Mouse (Mus musculus): ENCODE results near the gene Cacna1h. TPM values are rescaled to one million over a fixed set of nuclear protein-coding genes. Genes with fewer than 3 reads are reported as not detected.

Gene Cacna1h
- polyA plus RNA-seq, 1 experiment = 78.4 TPM

DNA sequence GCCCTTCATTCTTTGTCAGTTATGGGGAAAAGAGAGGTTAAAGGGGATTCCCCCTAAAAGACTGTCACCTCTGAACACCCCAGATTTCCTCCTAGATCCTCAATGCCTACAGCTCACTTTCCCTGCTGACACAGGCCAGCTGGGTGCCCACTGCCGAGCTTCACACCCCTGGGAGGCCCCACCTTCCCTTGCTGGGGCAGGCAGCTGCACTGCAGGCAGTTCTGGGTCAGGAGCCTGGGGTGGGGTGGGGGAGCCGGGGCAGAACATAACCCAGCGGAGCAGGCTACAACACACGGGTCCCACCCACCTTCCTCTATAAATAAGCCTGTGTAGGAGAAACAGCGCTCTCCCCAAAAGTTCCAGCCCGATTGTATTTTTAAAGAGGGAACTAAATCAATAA is 3.7 kb downstream of the Cacna1h start:
- no peak overlapping the region for H3K27ac ChIP-seq (ENCODE audit: control insufficient read depth, insufficient read depth, low read depth, low read length)
- peaks cover 19% of the 10 kb centered on the region for H3K4me1 ChIP-seq (ENCODE audit: control insufficient read depth, insufficient read depth, low read length)
- H3K27me3 ChIP-seq (ENCODE audit: control insufficient read depth, insufficient read depth, low read length) = no peaks in the 10 kb centered on the region
- H3K4me3 ChIP-seq (ENCODE audit: control insufficient read depth, low read depth, low read length) = no peak overlapping the region
- no peaks in the 10 kb centered on the region for H3K36me3 ChIP-seq (ENCODE audit: control insufficient read depth, insufficient read depth, low read length)
- TF ChIP-seq CTCF (IDR thresholded peaks at IDR 0.05; ENCODE audit: control insufficient read depth, insufficient read depth, insufficient replicate concordance, low read depth, low read length) (no peak), POLR2A (IDR thresholded peaks at IDR 0.05; ENCODE audit: control insufficient read depth, low read depth, low read length) (no peak)

- no peaks in the 10 kb centered on the region for H3K27me3 ChIP-seq (ENCODE audit: control insufficient read depth, insufficient read depth, low read length)
- H3K4me1 ChIP-seq (ENCODE audit: control insufficient read depth, insufficient read depth, low read length) = peaks cover 13% of the 10 kb centered on the region
- no peak for TF ChIP-seq POLR2A (IDR thresholded peaks at IDR 0.05; ENCODE audit: control insufficient read depth, low read depth, low read length)
- no peak for TF ChIP-seq CTCF (IDR thresholded peaks at IDR 0.05; ENCODE audit: control insufficient read depth, insufficient read depth, insufficient replicate concordance, low read depth, low read length)
- H3K4me3 ChIP-seq (ENCODE audit: control insufficient read depth, low read depth, low read length) = no peak overlapping the region
- H3K36me3 ChIP-seq (ENCODE audit: control insufficient read depth, insufficient read depth, low read length) = no peaks in the 10 kb centered on the region
- H3K27ac ChIP-seq (ENCODE audit: control insufficient read depth, insufficient read depth, low read depth, low read length) = no peak overlapping the region
These were observed 4.3 kb downstream of the Cacna1h start for GRCm38 (mm10) chr17:25429240-25429639.

DNA sequence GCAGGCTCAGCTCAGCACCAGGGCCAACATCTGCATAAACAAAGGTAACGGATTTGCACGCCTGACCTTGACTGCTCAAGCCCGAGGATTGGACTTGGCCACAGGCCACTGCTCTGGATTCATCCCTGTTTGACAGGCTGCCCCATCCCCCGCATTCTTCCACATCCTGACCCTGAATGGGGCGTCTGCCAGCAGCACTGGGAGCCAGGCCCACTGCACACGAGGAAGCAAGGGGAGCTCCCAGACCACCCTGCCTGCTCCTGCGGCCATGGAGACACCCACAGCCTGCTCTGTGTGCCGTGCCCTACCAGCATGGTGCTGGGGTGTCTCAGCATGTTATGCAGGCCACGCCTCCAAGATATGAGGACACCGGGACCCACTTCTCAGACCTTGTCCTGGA is 6.1 kb downstream of the Cacna1h start:
- Histone ChIP-seq H3K27ac (ENCODE audit: control insufficient read depth, insufficient read depth, low read depth, low read length) (no peak overlapping the region), H3K36me3 (ENCODE audit: control insufficient read depth, insufficient read depth, low read length) (no peaks in the 10 kb centered on the region), H3K27me3 (ENCODE audit: control insufficient read depth, insufficient read depth, low read length) (no peaks in the 10 kb centered on the region), H3K4me3 (ENCODE audit: control insufficient read depth, low read depth, low read length) (no peak overlapping the region), H3K4me1 (ENCODE audit: control insufficient read depth, insufficient read depth, low read length) (peaks cover 7% of the 10 kb centered on the region)
- no peak for TF ChIP-seq POLR2A (IDR thresholded peaks at IDR 0.05; ENCODE audit: control insufficient read depth, low read depth, low read length)

GRCm38 (mm10) chr17:25425996-25426395 is 7.6 kb downstream of the Cacna1h start:
- Histone ChIP-seq H3K4me1 (ENCODE audit: control insufficient read depth, insufficient read depth, low read length) (no peaks in the 10 kb centered on the region; the same call in 1 of the 2 replicates), H3K27ac (ENCODE audit: control insufficient read depth, insufficient read depth, low read depth, low read length) (no peak overlapping the region), H3K36me3 (ENCODE audit: control insufficient read depth, insufficient read depth, low read length) (no peaks in the 10 kb centered on the region), H3K4me3 (ENCODE audit: control insufficient read depth, low read depth, low read length) (no peak overlapping the region), H3K27me3 (ENCODE audit: control insufficient read depth, insufficient read depth, low read length) (no peaks in the 10 kb centered on the region)
- TF ChIP-seq CTCF (IDR thresholded peaks at IDR 0.05; ENCODE audit: control insufficient read depth, insufficient read depth, insufficient replicate concordance, low read depth, low read length) (no peak), POLR2A (IDR thresholded peaks at IDR 0.05; ENCODE audit: control insufficient read depth, low read depth, low read length) (no peak)

DNA sequence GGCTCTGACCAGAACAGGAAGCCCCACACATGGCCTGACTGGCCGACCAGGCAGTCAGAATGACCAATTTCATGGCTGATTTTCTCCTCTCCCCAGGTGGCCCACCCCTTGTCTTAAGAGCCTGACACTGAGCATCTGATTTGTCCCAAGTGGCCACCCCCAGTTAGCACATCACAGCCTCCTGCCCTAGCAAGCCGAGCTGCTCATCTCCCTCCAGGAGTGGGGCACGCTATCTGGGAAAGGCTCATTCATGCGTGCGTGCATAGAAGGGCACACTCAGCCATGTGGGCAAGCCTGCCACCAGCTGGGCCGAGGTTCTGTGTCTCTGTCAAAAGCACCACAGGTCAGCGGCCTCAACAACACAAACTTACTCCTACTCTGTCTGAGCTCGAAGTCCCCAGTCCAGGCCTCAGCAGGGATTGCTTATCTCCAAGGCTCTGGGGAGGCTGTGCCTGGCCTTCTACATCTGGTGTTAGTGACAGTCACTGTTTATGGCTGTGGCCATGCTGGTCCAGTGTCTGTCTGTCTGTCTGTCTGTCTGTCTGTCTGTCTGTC is 9.0 kb downstream of the Cacna1h start:
- no peak for TF ChIP-seq POLR2A (IDR thresholded peaks at IDR 0.05; ENCODE audit: control insufficient read depth, low read depth, low read length)
- no peak for TF ChIP-seq CTCF (IDR thresholded peaks at IDR 0.05; ENCODE audit: control insufficient read depth, insufficient read depth, insufficient replicate concordance, low read depth, low read length)
- Histone ChIP-seq H3K36me3 (ENCODE audit: control insufficient read depth, insufficient read depth, low read length) (no peaks in the 10 kb centered on the region), H3K4me3 (ENCODE audit: control insufficient read depth, low read depth, low read length) (no peak overlapping the region), H3K27ac (ENCODE audit: control insufficient read depth, insufficient read depth, low read depth, low read length) (no peak overlapping the region), H3K4me1 (ENCODE audit: control insufficient read depth, insufficient read depth, low read length) (no peaks in the 10 kb centered on the region; the same call in 1 of the 2 replicates), H3K27me3 (ENCODE audit: control insufficient read depth, insufficient read depth, low read length) (no peaks in the 10 kb centered on the region)

DNA sequence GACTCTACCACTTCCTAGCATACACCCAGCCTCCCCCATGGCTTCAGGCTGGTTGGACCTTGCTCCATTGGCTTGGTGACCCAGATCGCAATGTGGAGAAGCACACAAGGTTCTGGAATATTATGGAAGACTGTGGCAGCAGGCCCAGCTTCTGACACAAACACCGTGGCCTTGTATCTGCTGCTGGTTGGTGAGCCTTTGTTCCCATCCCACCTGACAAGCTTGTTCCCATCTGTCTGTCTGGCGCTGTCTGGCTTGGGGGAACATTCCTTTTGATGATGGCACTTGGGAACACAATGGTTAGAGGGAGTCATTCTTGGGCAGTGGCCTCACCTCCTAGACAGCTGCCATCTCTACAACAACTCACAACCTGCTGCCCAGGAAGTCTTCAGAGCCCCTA is 12.6 kb downstream of the Cacna1h start:
- Histone ChIP-seq H3K27me3 (ENCODE audit: control insufficient read depth, insufficient read depth, low read length) (no peaks in the 10 kb centered on the region), H3K4me3 (ENCODE audit: control insufficient read depth, low read depth, low read length) (no peak overlapping the region), H3K4me1 (ENCODE audit: control insufficient read depth, insufficient read depth, low read length) (peaks cover 9% of the 10 kb centered on the region), H3K27ac (ENCODE audit: control insufficient read depth, insufficient read depth, low read depth, low read length) (no peak overlapping the region), H3K36me3 (ENCODE audit: control insufficient read depth, insufficient read depth, low read length) (no peaks in the 10 kb centered on the region)
- TF ChIP-seq POLR2A (IDR thresholded peaks at IDR 0.05; ENCODE audit: control insufficient read depth, low read depth, low read length) (no peak), CTCF (IDR thresholded peaks at IDR 0.05; ENCODE audit: control insufficient read depth, insufficient read depth, insufficient replicate concordance, low read depth, low read length) (no peak)

DNA sequence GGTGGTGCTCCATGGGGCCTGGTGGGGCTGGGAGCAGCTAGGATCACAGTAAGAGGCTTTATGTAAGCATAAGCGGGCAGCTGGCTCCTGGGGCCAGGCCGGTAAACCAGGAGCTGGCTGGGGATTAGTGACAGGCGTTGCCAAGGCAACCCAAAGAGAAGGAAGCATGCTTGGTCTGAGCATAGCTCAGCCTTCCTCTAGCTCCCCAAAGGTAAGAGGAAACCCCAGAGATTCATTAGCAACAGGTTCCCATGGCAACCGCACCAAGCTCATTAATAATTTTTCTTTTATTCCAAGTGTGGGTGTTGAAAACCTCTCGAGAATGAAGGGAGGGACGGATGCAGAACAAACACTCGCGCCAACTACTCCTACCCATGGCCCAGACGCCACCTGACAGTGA is 14.7 kb downstream of the Cacna1h start:
- Histone ChIP-seq H3K27me3 (ENCODE audit: control insufficient read depth, insufficient read depth, low read length) (no peaks in the 10 kb centered on the region), H3K36me3 (ENCODE audit: control insufficient read depth, insufficient read depth, low read length) (no peaks in the 10 kb centered on the region), H3K27ac (ENCODE audit: control insufficient read depth, insufficient read depth, low read depth, low read length) (no peak overlapping the region), H3K4me1 (ENCODE audit: control insufficient read depth, insufficient read depth, low read length) (peaks cover 9% of the 10 kb centered on the region), H3K4me3 (ENCODE audit: control insufficient read depth, low read depth, low read length) (no peak overlapping the region)
- TF ChIP-seq POLR2A (IDR thresholded peaks at IDR 0.05; ENCODE audit: control insufficient read depth, low read depth, low read length) (no peak), CTCF (IDR thresholded peaks at IDR 0.05; ENCODE audit: control insufficient read depth, insufficient read depth, insufficient replicate concordance, low read depth, low read length) (no peak)

DNA sequence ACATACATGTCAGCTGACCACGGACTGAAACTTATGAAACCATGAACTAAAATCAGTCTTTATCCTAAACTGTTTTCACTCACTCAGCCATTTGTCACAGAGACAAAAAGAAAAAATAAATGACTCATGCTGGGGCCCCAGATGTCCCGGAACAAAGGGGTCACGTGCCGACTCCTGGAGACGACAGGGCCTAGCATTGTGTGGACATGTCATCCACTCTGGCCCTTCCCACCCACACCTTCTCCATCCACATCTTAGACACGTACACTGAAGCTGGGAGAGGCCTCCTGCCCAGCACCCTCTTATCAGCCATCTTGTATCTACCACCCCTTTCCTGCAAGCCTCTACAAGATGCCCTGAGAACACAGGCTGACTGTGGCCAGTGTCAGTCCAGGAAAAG is 15.6 kb downstream of the Cacna1h start:
- TF ChIP-seq CTCF (IDR thresholded peaks at IDR 0.05; ENCODE audit: control insufficient read depth, insufficient read depth, insufficient replicate concordance, low read depth, low read length) (no peak), POLR2A (IDR thresholded peaks at IDR 0.05; ENCODE audit: control insufficient read depth, low read depth, low read length) (no peak)
- Histone ChIP-seq H3K27me3 (ENCODE audit: control insufficient read depth, insufficient read depth, low read length) (no peaks in the 10 kb centered on the region), H3K4me1 (ENCODE audit: control insufficient read depth, insufficient read depth, low read length) (peaks cover 9% of the 10 kb centered on the region), H3K4me3 (ENCODE audit: control insufficient read depth, low read depth, low read length) (no peak overlapping the region), H3K36me3 (ENCODE audit: control insufficient read depth, insufficient read depth, low read length) (no peaks in the 10 kb centered on the region), H3K27ac (ENCODE audit: control insufficient read depth, insufficient read depth, low read depth, low read length) (no peak overlapping the region)
